8 mouse cellular contexts compared by ENCODE assay signal in genomic region chr5:36141112-36141511, GRCm38 (mm10).
A peak's percentile ranks its signal among the peaks of the same experiment; 100 is the strongest.
DNase-seq lines count a peak whose midpoint lies in the region; ATAC-seq and TF ChIP-seq lines count a peak whose summit lies in the region.
"Had no signal": no experiment of that assay in that cellular context is flagged by ENCODE, and none has a peak within 500 bp of the region (broad histone marks: within the 10 kb centered on the region; RNA-seq: fewer than 3 reads in every experiment).

No protein-coding gene starts in this region.

- no peaks in the 10 kb centered on the region for H3K9me3 ChIP-seq in forebrain, postnatal 0 days (ENCODE audit: low read length)
- H3K9me3 ChIP-seq: hindbrain, embryonic 15.5 days had no signal

- WGBS in forebrain, postnatal 0 days: 88% methylated on average over 4 of the region's 4 CpGs

- no peaks in the 10 kb centered on the region for H3K27me3 ChIP-seq in forebrain, postnatal 0 days (ENCODE audit: insufficient read depth, low read length)
- H3K27me3 ChIP-seq: hindbrain, embryonic 15.5 days had no signal

- peak; percentile 53 for ATAC-seq in forebrain, postnatal 0 days

- no peaks in the 10 kb centered on the region for H3K36me3 ChIP-seq in forebrain, postnatal 0 days (ENCODE audit: insufficient read depth)
- H3K36me3 ChIP-seq: hindbrain, embryonic 15.5 days had no signal

- no peaks in the 10 kb centered on the region for H3K4me1 ChIP-seq in forebrain, postnatal 0 days (ENCODE audit: insufficient read depth)

- H3K4me3 ChIP-seq in left cerebral cortex, adult 2 months: no peak overlapping the region
- no peak overlapping the region for H3K4me3 ChIP-seq in forebrain, postnatal 0 days (ENCODE audit: low read depth, low read length)
- H3K4me3 ChIP-seq: hindbrain, embryonic 15.5 days had no signal

- no peak overlapping the region for H3K4me2 ChIP-seq in forebrain, postnatal 0 days (ENCODE audit: low read depth)
- H3K4me2 ChIP-seq: hindbrain, embryonic 15.5 days had no signal

- H3K27ac ChIP-seq in left cerebral cortex, adult 2 months: no peak overlapping the region
- no peak overlapping the region for H3K27ac ChIP-seq in forebrain, postnatal 0 days (ENCODE audit: low read depth, low read length)
- H3K27ac ChIP-seq: hindbrain, embryonic 15.5 days had no signal

- TF ChIP-seq CTCF in left cerebral cortex, adult 2 months (IDR thresholded peaks at IDR 0.05): peak; percentile 41
- peak; percentile 40 for TF ChIP-seq CTCF in forebrain, postnatal 0 days (IDR thresholded peaks at IDR 0.05; ENCODE audit: low read depth)

- peak in 1 of 2 experiments; percentile 39 for DNase-seq in left cerebral cortex, adult 2 months (ENCODE audit: extremely low spot score in 1 of 2, low spot score in 2 of 2)
- no peak for DNase-seq in left cerebral cortex, postnatal 10 days (ENCODE audit: extremely low spot score in 1 of 2, low spot score in 2 of 2)
- peak; percentile 26 for DNase-seq in adrenal gland, adult 8-10 months
- no peak for DNase-seq in forebrain, postnatal 0 days
- DNase-seq in right cerebral cortex, adult 2 months (ENCODE audit: low spot score in 2 of 2): peak; percentile 58 to 61
- DNase-seq in MN1 (ENCODE audit: low spot score): no peak
- no peak for DNase-seq in layer of hippocampus, postnatal 36 days

- H3K9ac ChIP-seq in forebrain, postnatal 0 days: no peak overlapping the region
- H3K9ac ChIP-seq: hindbrain, embryonic 15.5 days had no signal

- intact Hi-C loops in left cerebral cortex, adult 2 months (cut with DNase I): loop anchor here (1.0 to 5.0 kb wide), 2 partner anchors 71 to 257 kb away; partner anchors contain the start of gene Sorcs2
- intact Hi-C loops in left cerebral cortex, postnatal 10 days (cut with DNase I): no loop called here

Comparison
In these comparisons a context has a peak if more than half of its experiments do, and no peak if none do; other contexts are left out.
1. DNase-seq: peak in adrenal gland, adult 8-10 months (single experiment) and right cerebral cortex, adult 2 months (2 of 2); none in left cerebral cortex, postnatal 10 days (0 of 2), forebrain, postnatal 0 days (single experiment), MN1 (single experiment) and layer of hippocampus, postnatal 36 days (0 of 2).